Mouse (Mus musculus) CH12.LX (cell line): Measurements from ENCODE around the gene Defb29.

Source experiments
- CHD2 ChIP-seq: IDR thresholded peaks from 2 replicates; pipeline ENCODE4 v1.6.1; 2011; ENCODE audit warnings: low read length, improper control_type of control experiment
- CTCF ChIP-seq, 2 experiments: IDR thresholded peaks in 1 of 2; conservative IDR thresholded peaks in 1 of 2; 2 replicates each; pipeline ENCODE4 v1.5.1; 2011 to 2012; ENCODE audit warnings: low read depth in 2 of 2, low read length in 2 of 2, improper control_type of control experiment in 1 of 2, inconsistent platforms in 1 of 2, mild to moderate bottlenecking in 1 of 2, moderate library complexity in 1 of 2
- EP300 ChIP-seq: IDR thresholded peaks from 2 replicates; pipeline ENCODE4 v1.6.1; 2011; ENCODE audit warnings: low read length, improper control_type of control experiment
- MAX ChIP-seq: IDR thresholded peaks from 2 replicates; pipeline ENCODE4 v1.6.1; 2011; ENCODE audit warnings: low read length, improper control_type of control experiment
- POLR2A ChIP-seq: IDR thresholded peaks from 2 replicates; pipeline ENCODE4 v1.6.1; 2011; ENCODE audit warnings: low read depth, mild to moderate bottlenecking, improper control_type of control experiment, low read length

- TF ChIP-seq CTCF (conservative IDR thresholded peaks at IDR 0.05 in 1 of 2, IDR thresholded peaks at IDR 0.05 in 1 of 2; ENCODE audit: low read depth in 2 of 2, low read length in 2 of 2) = no peak
- TF ChIP-seq MAX = no peak
- TF ChIP-seq POLR2A = no peak
- no peak for TF ChIP-seq CHD2
- no peak for TF ChIP-seq EP300
Observed at GRCm38 (mm10) chr2:152503950-152504349, 35.9 kb downstream of the Defb29 start.
